Mouse (Mus musculus) liver, postnatal 0 days (tissue): ENCODE results near the gene Hspa5.

Experiments used
- CTCF ChIP-seq: sonication (generic); IDR thresholded peaks from 2 replicates; pipeline ENCODE4 v1.5.1; 2016; ENCODE audit warnings: antibody characterized with exemption, low read depth
- EP300 ChIP-seq: IDR thresholded peaks from 2 replicates; pipeline ENCODE4 v1.6.1; 2016; ENCODE audit warnings: antibody characterized with exemption, low read depth, mild to moderate bottlenecking

- TF ChIP-seq CTCF (no peak), EP300 (no peak)
Observed at GRCm38 (mm10) chr2:34808057-34808456, 36.3 kb downstream of the Hspa5 start.
